Mouse (Mus musculus) heart, embryonic 12.5 days (tissue): ENCODE measurements at regions not wholly inside any gene's neighbourhood (a gene's known extent, or its start where the extent isn't known, plus 50 kb on each side); places are given as distances from the start of the nearest gene placed in this dataset.

Source experiments
- ATAC-seq: fragments of 200-750 bp; cut with Nextera tagmentation; 2 replicates; pipeline ENCODE4 v1.8.0; 2017; ENCODE audit warnings: moderate TSS enrichment, moderate library complexity; ENCODE audit not compliant: insufficient number of reproducible peaks, low FRiP score
- H3K27ac ChIP-seq: fragments of 300-500 bp; sonication (generic); 2 replicates; pipeline ENCODE4 v1.5.1; 2016; ENCODE audit warnings: mild to moderate bottlenecking, moderate library complexity; ENCODE audit not compliant: poor library complexity, severe bottlenecking
- H3K27me3 ChIP-seq: fragments of 300-500 bp; sonication (generic); replicated peaks from 2 replicates; pipeline ENCODE4 v1.6.1; 2016; ENCODE audit warnings: mild to moderate bottlenecking, moderate library complexity
- H3K36me3 ChIP-seq: fragments of 300-500 bp; sonication (generic); 2 replicates; pipeline ENCODE4 v1.6.1; 2016; ENCODE audit warnings: mild to moderate bottlenecking, moderate library complexity
- H3K4me1 ChIP-seq: fragments of 300-500 bp; sonication (generic); replicated peaks from 2 replicates; pipeline ENCODE4 v1.6.1; 2016; ENCODE audit warnings: mild to moderate bottlenecking
- H3K4me2 ChIP-seq: fragments of 300-500 bp; sonication (generic); 2 replicates; pipeline ENCODE4 v1.6.1; 2016; ENCODE audit warnings: mild to moderate bottlenecking, moderate library complexity
- H3K4me3 ChIP-seq: fragments of 300-500 bp; sonication (generic); 2 replicates; pipeline ENCODE4 v1.5.1; 2016; ENCODE audit warnings: mild to moderate bottlenecking
- H3K9ac ChIP-seq: fragments of 300-500 bp; sonication (generic); 2 replicates; pipeline ENCODE4 v1.6.1; 2016; ENCODE audit warnings: mild to moderate bottlenecking, moderate library complexity
- H3K9me3 ChIP-seq: fragments of 300-500 bp; sonication (generic); replicated peaks from 2 replicates; pipeline ENCODE4 v1.6.1; 2016; ENCODE audit warnings: mild to moderate bottlenecking, moderate library complexity
- WGBS: fragments of 180-500 bp; shearing (Covaris S2); methylation state at CpG from one replicate; pipeline ENCODE4 v1.1.7; 2016; 5-methylcytosine and 5-hydroxymethylcytosine counted together

GRCm38 (mm10) chr3:16941146-16941545 lies 934.9 kb upstream of the Gm5150 start:
- no peak overlapping the region for H3K9ac ChIP-seq
- H3K4me1 ChIP-seq, result no peaks in the 10 kb centered on the region
- no peak for ATAC-seq
- 7% methylated on average over 4 of the region's 4 CpGs for WGBS
- H3K4me3 ChIP-seq, result no peak overlapping the region
- H3K9me3 ChIP-seq, result no peaks in the 10 kb centered on the region
- no peaks in the 10 kb centered on the region for H3K36me3 ChIP-seq
- H3K27me3 ChIP-seq, result no peaks in the 10 kb centered on the region
- H3K4me2 ChIP-seq, result peak overlapping the region; percentile 0; the same call in 1 of the 2 replicates
- H3K27ac ChIP-seq, result no peak overlapping the region

- H3K27ac ChIP-seq, result no peak overlapping the region
- H3K9me3 ChIP-seq, result no peaks in the 10 kb centered on the region
- H3K27me3 ChIP-seq, result no peaks in the 10 kb centered on the region
- H3K36me3 ChIP-seq, result no peaks in the 10 kb centered on the region
- no peaks in the 10 kb centered on the region for H3K4me1 ChIP-seq
- no peak for ATAC-seq
- H3K4me3 ChIP-seq, result no peak overlapping the region
- WGBS, result 89% methylated on average over 6 of the region's 6 CpGs
- H3K4me2 ChIP-seq, result no peak overlapping the region
- H3K9ac ChIP-seq, result no peak overlapping the region
Measured at GRCm38 (mm10) chr3:16939533-16939932, 933.3 kb upstream of the Gm5150 start.

- Histone ChIP-seq H3K9ac (no peak overlapping the region), H3K27ac (no peak overlapping the region), H3K4me3 (no peak overlapping the region), H3K36me3 (no peaks in the 10 kb centered on the region), H3K27me3 (no peaks in the 10 kb centered on the region), H3K4me1 (no peaks in the 10 kb centered on the region), H3K4me2 (no peak overlapping the region), H3K9me3 (no peaks in the 10 kb centered on the region)
- 90% methylated on average over 5 of the region's 5 CpGs for WGBS
- ATAC-seq, result no peak
Measured at GRCm38 (mm10) chr3:16939127-16939526, 932.9 kb upstream of the Gm5150 start.

- H3K4me1 ChIP-seq, result no peaks in the 10 kb centered on the region
Measured at GRCm38 (mm10) chr3:16938491-16939001, 932.3 kb upstream of the Gm5150 start.

GRCm38 (mm10) chr3:16930299-16930698 lies 924.1 kb upstream of the Gm5150 start:
- Histone ChIP-seq H3K4me2 (no peak overlapping the region), H3K4me3 (no peak overlapping the region), H3K9me3 (no peaks in the 10 kb centered on the region), H3K9ac (no peak overlapping the region), H3K4me1 (no peaks in the 10 kb centered on the region), H3K27ac (no peak overlapping the region), H3K27me3 (no peaks in the 10 kb centered on the region), H3K36me3 (no peaks in the 10 kb centered on the region)
- ATAC-seq, result no peak
- 47% methylated on average over 3 of the region's 3 CpGs for WGBS

More at GRCm38 (mm10) chr3:16938491-16939001, 932.3 kb upstream of the Gm5150 start:
- Histone ChIP-seq H3K4me3 (no peak overlapping the region), H3K9me3 (no peaks in the 10 kb centered on the region), H3K27me3 (no peaks in the 10 kb centered on the region), H3K4me2 (no peak overlapping the region), H3K27ac (no peak overlapping the region), H3K36me3 (no peaks in the 10 kb centered on the region), H3K9ac (no peak overlapping the region)
- no peak for ATAC-seq
- 64% methylated on average over 11 of the region's 11 CpGs for WGBS

- no peak overlapping the region for H3K27ac ChIP-seq
- no peaks in the 10 kb centered on the region for H3K9me3 ChIP-seq
- ATAC-seq, result no peak
- H3K36me3 ChIP-seq, result no peaks in the 10 kb centered on the region
- no peak overlapping the region for H3K4me2 ChIP-seq
- no peak overlapping the region for H3K9ac ChIP-seq
- H3K4me1 ChIP-seq, result no peaks in the 10 kb centered on the region
- no peak overlapping the region for H3K4me3 ChIP-seq
- WGBS, result 60% methylated on average over 1 of the region's 1 CpGs
- no peaks in the 10 kb centered on the region for H3K27me3 ChIP-seq
Measured at GRCm38 (mm10) chr3:16929846-16930245, 923.6 kb upstream of the Gm5150 start.

- H3K4me3 ChIP-seq, result no peak overlapping the region
- H3K9me3 ChIP-seq, result no peaks in the 10 kb centered on the region
- ATAC-seq, result no peak
- no peaks in the 10 kb centered on the region for H3K36me3 ChIP-seq
- no peaks in the 10 kb centered on the region for H3K4me1 ChIP-seq
- no peaks in the 10 kb centered on the region for H3K27me3 ChIP-seq
- no peak overlapping the region for H3K27ac ChIP-seq
- no peak overlapping the region for H3K4me2 ChIP-seq
- no peak overlapping the region for H3K9ac ChIP-seq
Measured at GRCm38 (mm10) chr3:16924018-16924417, 917.8 kb upstream of the Gm5150 start.

- no peaks in the 10 kb centered on the region for H3K36me3 ChIP-seq
- no peak overlapping the region for H3K4me3 ChIP-seq
- no peaks in the 10 kb centered on the region for H3K9me3 ChIP-seq
- no peak overlapping the region for H3K4me2 ChIP-seq
- no peak overlapping the region for H3K27ac ChIP-seq
- ATAC-seq, result no peak
- H3K4me1 ChIP-seq, result no peaks in the 10 kb centered on the region
- no peaks in the 10 kb centered on the region for H3K27me3 ChIP-seq
- H3K9ac ChIP-seq, result no peak overlapping the region
Measured at GRCm38 (mm10) chr3:16923234-16923914, 917.1 kb upstream of the Gm5150 start.

- H3K36me3 ChIP-seq, result no peaks in the 10 kb centered on the region
- H3K4me2 ChIP-seq, result no peak overlapping the region
- no peak overlapping the region for H3K4me3 ChIP-seq
- H3K9ac ChIP-seq, result no peak overlapping the region
- H3K27ac ChIP-seq, result no peak overlapping the region
- no peaks in the 10 kb centered on the region for H3K4me1 ChIP-seq
- ATAC-seq, result no peak
- no peaks in the 10 kb centered on the region for H3K27me3 ChIP-seq
- H3K9me3 ChIP-seq, result no peaks in the 10 kb centered on the region
- WGBS, result 71% methylated on average over 6 of the region's 6 CpGs
Measured at GRCm38 (mm10) chr3:16921330-16921729, 915.1 kb upstream of the Gm5150 start.

- Histone ChIP-seq H3K27me3 (no peaks in the 10 kb centered on the region), H3K4me3 (no peak overlapping the region), H3K9me3 (no peaks in the 10 kb centered on the region), H3K4me1 (no peaks in the 10 kb centered on the region), H3K4me2 (no peak overlapping the region), H3K9ac (no peak overlapping the region), H3K36me3 (no peaks in the 10 kb centered on the region), H3K27ac (no peak overlapping the region)
- no peak for ATAC-seq
- WGBS, result 75% methylated on average over 2 of the region's 2 CpGs
Measured at GRCm38 (mm10) chr3:16918374-16918773, 912.1 kb upstream of the Gm5150 start.

- no peak overlapping the region for H3K4me3 ChIP-seq
- H3K9ac ChIP-seq, result no peak overlapping the region
- H3K4me1 ChIP-seq, result no peaks in the 10 kb centered on the region
- WGBS, result 60% methylated on average over 2 of the region's 2 CpGs
- no peak overlapping the region for H3K4me2 ChIP-seq
- no peaks in the 10 kb centered on the region for H3K36me3 ChIP-seq
- H3K27me3 ChIP-seq, result no peaks in the 10 kb centered on the region
- no peaks in the 10 kb centered on the region for H3K9me3 ChIP-seq
- H3K27ac ChIP-seq, result no peak overlapping the region
- no peak for ATAC-seq
Measured at GRCm38 (mm10) chr3:16916072-16916403, 909.8 kb upstream of the Gm5150 start.

GRCm38 (mm10) chr3:16915389-16916071 lies 909.3 kb upstream of the Gm5150 start:
- ATAC-seq, result no peak
- no peaks in the 10 kb centered on the region for H3K36me3 ChIP-seq
- WGBS, result 42% methylated on average over 2 of the region's 2 CpGs
- H3K27me3 ChIP-seq, result no peaks in the 10 kb centered on the region
- no peak overlapping the region for H3K4me3 ChIP-seq
- H3K9ac ChIP-seq, result no peak overlapping the region
- no peak overlapping the region for H3K4me2 ChIP-seq
- no peak overlapping the region for H3K27ac ChIP-seq
- no peaks in the 10 kb centered on the region for H3K9me3 ChIP-seq
- H3K4me1 ChIP-seq, result no peaks in the 10 kb centered on the region
